Mouse (Mus musculus) liver, adult 2 months (tissue): Measurements from ENCODE around the gene Eif3k.
A peak's percentile ranks its signal among the peaks of the same experiment; 100 is the strongest.

Experiments used
- CTCF ChIP-seq: fragments of 200-500 bp; IDR thresholded peaks from 2 replicates; pipeline ENCODE4 v1.5.1; 2011; ENCODE audit warnings: low read depth, low read length, control low read depth
- POLR2A ChIP-seq: fragments of 200-500 bp; IDR thresholded peaks from 2 replicates; pipeline ENCODE4 v1.6.1; 2011; ENCODE audit warnings: low read length, control low read depth; ENCODE audit not compliant: insufficient read depth; ENCODE audit errors: extremely low read depth

DNA sequence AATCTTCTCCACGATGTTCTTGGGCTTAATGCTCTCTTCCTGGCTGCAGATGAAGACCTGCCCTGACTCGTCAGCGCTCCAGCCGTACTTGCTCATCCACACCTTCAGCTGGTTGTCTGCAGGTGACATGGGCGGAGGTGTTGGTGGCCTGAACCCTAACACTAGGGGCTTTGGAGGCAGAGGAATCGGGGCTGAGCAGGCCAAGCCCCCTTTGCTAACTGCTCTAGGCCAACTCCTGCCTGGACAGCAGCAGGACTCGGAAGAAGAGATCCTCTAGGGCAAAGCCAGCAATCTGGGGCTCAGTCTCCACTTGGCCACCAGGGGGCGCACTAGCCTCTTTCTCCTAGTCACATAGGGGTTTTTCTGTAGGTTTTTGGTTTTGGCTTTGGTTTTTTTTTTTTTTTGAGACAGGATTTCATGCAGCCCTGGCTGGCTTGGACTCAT is 9.1 kb downstream of the Eif3k start:
- no peak for TF ChIP-seq POLR2A
- TF ChIP-seq CTCF = peak; percentile 86
